Mouse (Mus musculus) T-cell, adult 66 days (primary cell): ENCODE measurements around the gene Ccdc88c. TPM values are rescaled to one million over a fixed set of nuclear protein-coding genes. Genes with fewer than 3 reads are reported as not detected.

ENCODE experiments used
- total RNA-seq, 2 experiments: library from RNA; stranded (reverse); gene quantifications; 3 replicates in 1 of 2; 4 replicates in 1 of 2; pipeline ENCODE4 v1.2.4; 2023

Ccdc88c gene
- total RNA-seq, result 100 to 1,000 TPM; 392 to 427 TPM

GRCm38 (mm10) chr12:101028954-101029731, at the start of gene Ccdc88c:
Ccdc88c (minus strand) TSS chr12:101029056.

DNA sequence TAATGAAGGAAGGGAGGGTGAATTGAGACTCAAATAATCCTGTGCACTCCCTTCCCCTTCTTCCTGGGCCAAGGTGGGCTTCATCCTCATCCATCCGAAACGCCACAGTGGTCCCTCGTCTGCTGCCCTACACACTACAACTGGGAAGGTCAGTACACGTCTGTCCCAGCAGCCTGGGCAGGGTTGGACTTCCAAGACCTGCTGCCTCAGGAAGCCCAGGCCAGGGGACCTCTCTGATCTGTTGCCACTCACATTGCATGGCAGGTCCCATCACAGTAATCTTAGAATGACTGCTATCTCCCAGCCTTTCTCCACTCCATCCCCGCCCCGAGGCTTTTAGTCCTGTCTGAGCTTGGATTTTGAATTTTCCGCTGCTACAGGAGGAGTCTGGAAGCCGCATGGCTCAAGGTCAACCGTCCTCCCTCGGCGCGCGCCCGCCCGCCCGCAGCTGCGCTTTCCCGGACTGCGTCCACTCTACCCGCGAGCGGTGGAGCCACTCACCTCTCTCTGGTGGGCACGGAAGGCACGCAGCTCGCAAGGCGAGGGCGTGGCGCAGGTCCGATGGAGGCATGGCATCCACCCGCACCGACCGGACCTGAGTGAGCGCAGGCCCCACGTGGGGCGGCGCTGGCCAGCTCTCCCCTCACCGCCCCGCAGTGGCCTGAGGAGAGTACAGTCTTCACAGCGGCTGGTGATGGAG, 121.1 kb downstream of the Ccdc88c start, which contains the start of gene Gpr68:
Gene Gpr68 (minus strand): TSS at position 601 of the 700 bp plus-strand sequence.

Other genes with a start within 250 kb of the Ccdc88c start
- 10 to 100 TPM in 1 of 2 experiments, 1 to 10 TPM in 1; 9.1 to 10.5 TPM for gene Dglucy, start 250.0 kb downstream of the Ccdc88c start, total RNA-seq
- 10 to 100 TPM; 78.9 to 88.7 TPM for gene Gpr68, start 120.9 kb downstream of the Ccdc88c start, total RNA-seq
- 100 to 1,000 TPM; 158 to 161 TPM for gene Ppp4r3a, start 54.6 kb upstream of the Ccdc88c start, total RNA-seq